Comparison of ENCODE assay signal across 15 mouse cellular contexts in the genomic region with DNA sequence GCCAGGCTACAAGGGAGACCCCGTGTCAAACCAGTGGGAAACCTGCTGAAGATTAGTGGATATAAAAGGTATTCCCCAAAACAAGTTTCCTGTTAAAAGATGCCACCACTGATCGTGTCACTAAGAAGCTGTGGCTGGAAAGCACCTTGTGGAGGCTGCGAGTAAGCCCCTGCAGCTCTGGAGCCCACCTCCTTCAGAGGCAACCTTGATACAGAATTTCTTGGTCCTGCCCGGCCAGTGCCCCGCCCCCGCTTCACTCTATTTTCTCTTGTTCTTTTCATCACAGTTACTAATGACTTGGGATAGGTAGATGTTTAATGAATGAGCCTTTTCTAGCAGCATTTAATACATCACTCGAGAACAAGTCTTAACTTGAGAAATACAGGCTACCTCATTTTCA.
"Had no signal": no experiment of that assay in that cellular context is flagged by ENCODE, and none has a peak within 500 bp of the region (broad histone marks: within the 10 kb centered on the region; RNA-seq: fewer than 3 reads in every experiment).

No protein-coding gene starts in this region.

- H3K4me2 ChIP-seq: liver, embryonic 12.5 days; lung, embryonic 14.5 days; midbrain, embryonic 13.5 days; midbrain, embryonic 15.5 days; neural tube, embryonic 13.5 days; neural tube, embryonic 15.5 days; stomach, embryonic 15.5 days had no signal

- H3K9ac ChIP-seq: liver, embryonic 12.5 days; liver, embryonic 14.5 days; lung, embryonic 14.5 days; midbrain, embryonic 13.5 days; midbrain, embryonic 15.5 days; neural tube, embryonic 13.5 days; neural tube, embryonic 15.5 days; stomach, embryonic 15.5 days had no signal

- H3K36me3 ChIP-seq: midbrain, embryonic 15.5 days had no signal

- ATAC-seq: liver, embryonic 12.5 days; midbrain, embryonic 13.5 days; midbrain, embryonic 15.5 days had no signal

- H3K27ac ChIP-seq: liver, embryonic 12.5 days; liver, embryonic 14.5 days; midbrain, embryonic 10.5 days; midbrain, embryonic 13.5 days; midbrain, embryonic 15.5 days; neural tube, embryonic 13.5 days; neural tube, embryonic 15.5 days; stomach, embryonic 15.5 days; stomach, postnatal 0 days had no signal

- H3K9me3 ChIP-seq: liver, embryonic 12.5 days; midbrain, embryonic 10.5 days; midbrain, embryonic 13.5 days; midbrain, embryonic 15.5 days; neural tube, embryonic 13.5 days; neural tube, embryonic 15.5 days; stomach, embryonic 15.5 days had no signal

- DNase-seq: lung, adult 18-20 months; lung, embryonic 14.5 days; lung, postnatal 10 days; lung, postnatal 4 days; right cerebral cortex, postnatal 14 days had no signal

- H3K27me3 ChIP-seq: liver, embryonic 12.5 days; midbrain, embryonic 13.5 days; midbrain, embryonic 15.5 days; neural tube, embryonic 13.5 days; neural tube, embryonic 15.5 days; stomach, embryonic 15.5 days had no signal

- H3K4me3 ChIP-seq: liver, embryonic 12.5 days; midbrain, embryonic 10.5 days; midbrain, embryonic 13.5 days; midbrain, embryonic 15.5 days; myocyte; neural tube, embryonic 13.5 days; neural tube, embryonic 15.5 days; stomach, embryonic 15.5 days had no signal

- H3K4me1 ChIP-seq: stomach, embryonic 15.5 days had no signal
